Mouse (Mus musculus) ovary, postnatal 10 days (tissue): ENCODE measurements at regions not wholly inside any gene's neighbourhood (a gene's known extent, or its start where the extent isn't known, plus 50 kb on each side); places are given as distances from the start of the nearest gene placed in this dataset.
A peak's percentile ranks its signal among the peaks of the same experiment; 100 is the strongest.

Source experiments
- DNase-seq: peaks from one replicate; pipeline ENCODE4 v3.0.0; 2022; ENCODE audit warnings: low spot score

DNA sequence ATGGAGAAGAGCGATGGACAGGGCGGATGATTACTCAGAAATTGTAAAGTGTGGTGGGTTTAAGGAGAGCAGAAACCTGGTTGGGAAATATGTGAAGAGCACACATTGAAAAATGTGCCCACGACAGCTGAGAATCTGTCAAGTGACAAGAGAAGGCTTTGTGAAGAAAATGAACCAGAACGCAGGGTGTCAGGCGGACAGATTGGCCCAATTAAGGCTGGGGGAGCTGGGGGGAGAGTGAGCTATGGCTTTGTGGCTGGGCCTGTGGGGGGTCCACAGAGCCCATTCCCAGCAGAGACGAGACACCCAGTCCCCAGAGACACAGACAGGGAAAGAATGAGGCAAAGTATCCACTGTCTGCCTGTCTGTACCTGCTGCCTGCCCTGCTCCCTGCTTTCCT, 153.3 kb downstream of the Shq1 start:
- DNase-seq: no peak

DNA sequence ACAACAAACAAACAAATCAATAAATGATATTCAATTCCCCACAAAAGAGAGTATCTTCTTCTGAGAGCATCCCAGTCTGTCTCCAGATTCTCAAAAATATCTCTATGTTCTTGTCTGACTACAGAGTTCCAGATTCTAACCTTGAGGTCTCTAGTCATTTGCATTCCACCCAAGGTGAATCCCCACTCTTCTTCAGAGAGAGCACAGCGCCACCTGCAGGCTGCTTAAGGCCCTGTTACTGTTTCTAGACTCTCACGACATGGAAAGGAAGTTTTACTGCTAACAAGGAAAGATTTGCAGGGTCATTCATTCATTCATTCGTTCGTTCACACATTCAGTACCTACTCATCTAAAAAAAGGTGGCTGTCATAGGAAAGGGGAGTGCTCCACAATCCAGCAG, 158.3 kb downstream of the Shq1 start:
- DNase-seq: no peak

DNA sequence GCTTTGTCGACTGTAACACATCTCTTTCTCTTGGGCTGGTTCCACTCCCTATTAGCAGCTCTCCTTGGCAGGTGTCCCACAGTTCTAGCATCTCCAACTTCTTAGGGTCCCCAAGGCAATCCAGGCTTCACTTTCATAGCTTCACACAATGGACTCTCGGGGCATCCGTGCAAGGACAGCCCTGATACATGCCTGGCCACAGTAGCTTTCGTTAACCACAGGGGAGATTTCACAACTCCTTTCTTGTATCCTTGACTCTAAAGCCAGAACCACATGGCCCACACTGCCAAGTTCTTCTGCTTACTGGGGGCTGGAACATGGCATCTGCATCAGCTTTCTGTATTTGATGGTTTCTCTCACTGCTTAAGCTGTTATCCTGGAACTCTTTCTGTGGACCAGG, 160.3 kb downstream of the Shq1 start:
- no peak for DNase-seq

DNA sequence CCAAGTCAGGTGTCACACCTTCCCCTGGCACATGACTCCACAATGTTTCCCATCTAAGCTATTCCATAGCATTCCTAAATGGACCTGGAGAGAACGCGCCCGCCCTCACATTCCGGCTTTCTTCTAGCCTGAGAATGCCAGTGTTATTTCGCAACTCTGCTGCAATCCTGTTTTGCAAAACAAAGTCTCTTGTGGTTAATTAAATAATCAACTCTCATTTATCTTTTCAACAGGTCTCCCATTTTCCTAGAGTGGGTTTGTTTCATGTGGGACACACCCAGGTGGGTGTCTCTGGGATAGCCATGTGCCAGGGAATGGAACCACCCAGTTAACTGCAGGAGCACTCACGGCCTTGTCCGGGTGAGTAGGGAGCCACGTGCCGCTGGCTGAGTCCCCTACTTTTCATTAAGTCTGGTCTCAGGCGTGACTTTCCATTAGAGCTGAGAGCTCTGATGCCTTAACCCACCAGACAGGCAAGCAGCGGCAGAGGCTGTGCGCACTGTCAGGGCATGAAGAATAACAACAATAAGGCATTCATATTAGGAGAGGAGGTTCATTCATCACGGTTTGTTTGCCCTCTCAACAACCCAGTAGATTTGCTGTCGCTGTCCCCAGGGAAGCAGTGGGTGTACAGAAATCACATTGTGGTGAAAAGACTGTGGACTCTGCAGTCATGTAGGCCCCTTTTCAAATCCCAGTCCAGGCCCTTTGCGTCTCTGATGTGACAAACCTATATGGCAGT, 165.3 kb downstream of the Shq1 start:
- no peak for DNase-seq

GRCm38 (mm10) chr6:100502961-100503782, 167.8 kb downstream of the Shq1 start:
- DNase-seq: peak; percentile 47

DNA sequence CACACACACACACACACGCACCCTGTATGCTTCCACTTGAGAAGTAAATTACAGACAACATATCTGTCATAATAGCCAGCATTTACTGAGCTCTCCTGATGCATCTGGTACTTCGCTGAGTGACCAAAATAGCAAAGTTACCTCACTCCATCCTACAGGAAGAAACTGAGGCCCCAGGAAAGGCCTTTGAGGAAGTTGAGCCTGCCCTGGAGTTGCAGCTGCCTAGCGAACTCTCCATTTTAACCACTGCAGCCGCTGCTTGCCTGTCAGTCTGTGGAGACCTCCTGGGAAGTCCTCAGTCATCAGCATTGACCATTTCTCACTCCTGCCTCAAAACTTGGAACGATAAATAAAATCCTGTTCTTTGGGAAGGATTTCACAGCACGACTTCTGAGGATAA, 168.8 kb downstream of the Shq1 start:
- no peak for DNase-seq

DNA sequence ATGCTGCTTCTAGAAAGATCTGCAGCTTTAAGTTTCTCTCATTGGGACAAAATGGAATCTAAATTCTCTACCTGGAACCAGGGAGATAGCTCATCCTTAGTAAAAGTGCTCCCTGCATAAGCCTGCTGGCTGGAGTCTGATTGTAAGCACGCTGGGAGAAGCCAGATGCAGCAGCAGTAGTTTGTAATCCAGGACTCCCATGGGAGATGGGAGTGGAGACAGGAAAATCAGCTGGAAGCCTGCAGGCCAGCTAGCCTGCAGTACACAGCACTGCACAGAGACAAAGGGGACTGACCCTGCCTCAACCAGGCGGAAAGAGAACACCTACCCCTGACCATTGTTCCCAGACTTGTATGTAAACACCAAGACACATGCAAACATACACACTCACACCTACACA, 170.2 kb downstream of the Shq1 start:
- DNase-seq: no peak

- DNase-seq: no peak
Observed at GRCm38 (mm10) chr6:100500060-100500459, 170.9 kb downstream of the Shq1 start.

DNA sequence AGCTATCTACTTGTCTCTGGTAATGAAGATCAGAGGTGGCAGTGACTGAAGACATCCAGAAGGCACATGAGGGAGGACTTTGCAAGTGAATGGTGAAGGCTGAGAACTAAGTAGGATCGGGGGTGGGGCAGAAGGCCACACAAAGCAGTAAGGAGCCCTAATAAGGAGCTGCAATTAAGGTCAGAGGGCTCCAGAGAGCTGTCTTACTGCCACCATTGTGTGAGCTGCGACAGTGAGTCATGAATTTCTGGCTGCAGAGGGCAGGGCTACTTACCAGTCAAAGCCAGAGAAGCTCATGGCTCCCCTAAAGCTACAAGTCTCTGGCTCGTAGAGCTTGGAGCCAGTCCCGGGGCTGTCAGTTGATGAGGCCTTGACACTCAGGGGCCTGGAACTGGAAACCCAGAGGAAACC, 172.1 kb downstream of the Shq1 start:
- no peak for DNase-seq

- DNase-seq: no peak
Observed at GRCm38 (mm10) chr6:100498126-100498525, 172.8 kb downstream of the Shq1 start.

DNA sequence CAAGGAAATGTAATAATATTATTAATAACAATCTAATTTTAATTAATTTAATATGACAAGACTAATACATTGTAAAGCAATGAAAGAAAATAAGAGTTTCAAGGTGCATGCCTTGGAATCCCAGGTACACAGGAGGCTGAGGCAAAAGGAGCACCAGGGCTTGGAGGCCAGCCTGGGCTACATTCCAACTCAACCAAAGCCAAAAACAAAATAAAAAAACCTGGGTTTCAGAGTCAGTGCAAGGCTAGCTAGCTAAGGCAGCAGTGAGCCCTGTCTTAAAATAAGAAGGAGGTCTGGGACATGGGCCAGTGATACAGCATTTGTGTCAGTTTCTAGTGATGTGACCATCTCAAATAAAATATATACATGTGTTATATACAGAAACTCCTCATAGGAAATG, 174.8 kb downstream of the Shq1 start:
- DNase-seq: no peak

DNA sequence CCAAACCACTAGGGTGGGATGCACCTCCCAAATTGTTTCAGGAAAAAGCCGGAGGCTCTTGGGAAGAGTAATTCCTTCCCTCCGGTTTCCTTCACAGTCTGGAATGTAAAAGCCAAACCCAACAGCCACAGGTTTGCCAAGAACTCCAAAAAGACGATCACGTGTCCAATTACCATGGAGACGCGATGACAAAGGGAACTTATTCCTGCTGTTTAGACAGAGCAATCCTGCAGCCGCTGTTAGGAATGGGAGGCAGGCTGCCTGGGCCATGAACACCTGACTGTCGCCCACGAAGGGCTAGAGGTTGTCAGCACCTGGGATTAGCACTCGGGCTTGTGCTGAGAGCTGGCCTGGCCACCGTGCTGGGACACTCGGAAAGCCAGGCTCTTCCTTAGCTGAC, 175.8 kb downstream of the Shq1 start:
- DNase-seq: no peak

GRCm38 (mm10) chr6:100493558-100493957, 177.4 kb downstream of the Shq1 start:
- DNase-seq: no peak

DNA sequence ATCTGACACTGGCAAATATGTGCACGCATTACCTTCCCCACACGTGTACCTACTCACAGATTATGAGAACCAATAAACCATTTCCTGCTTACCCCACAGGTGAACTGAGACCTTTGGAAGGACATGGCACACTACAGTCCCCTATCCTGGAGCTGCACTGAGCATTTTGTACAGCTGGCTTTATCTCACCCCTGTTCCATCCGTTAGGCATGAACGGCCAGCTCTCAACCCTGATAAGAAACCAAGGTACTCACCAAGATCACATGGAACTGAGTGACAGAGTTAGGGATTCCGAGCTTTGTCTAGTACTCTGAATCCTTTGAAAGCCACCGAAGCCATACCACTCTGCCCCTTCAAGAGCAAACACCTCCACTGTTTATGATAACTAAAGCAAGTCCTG, 179.1 kb downstream of the Shq1 start:
- no peak for DNase-seq

DNA sequence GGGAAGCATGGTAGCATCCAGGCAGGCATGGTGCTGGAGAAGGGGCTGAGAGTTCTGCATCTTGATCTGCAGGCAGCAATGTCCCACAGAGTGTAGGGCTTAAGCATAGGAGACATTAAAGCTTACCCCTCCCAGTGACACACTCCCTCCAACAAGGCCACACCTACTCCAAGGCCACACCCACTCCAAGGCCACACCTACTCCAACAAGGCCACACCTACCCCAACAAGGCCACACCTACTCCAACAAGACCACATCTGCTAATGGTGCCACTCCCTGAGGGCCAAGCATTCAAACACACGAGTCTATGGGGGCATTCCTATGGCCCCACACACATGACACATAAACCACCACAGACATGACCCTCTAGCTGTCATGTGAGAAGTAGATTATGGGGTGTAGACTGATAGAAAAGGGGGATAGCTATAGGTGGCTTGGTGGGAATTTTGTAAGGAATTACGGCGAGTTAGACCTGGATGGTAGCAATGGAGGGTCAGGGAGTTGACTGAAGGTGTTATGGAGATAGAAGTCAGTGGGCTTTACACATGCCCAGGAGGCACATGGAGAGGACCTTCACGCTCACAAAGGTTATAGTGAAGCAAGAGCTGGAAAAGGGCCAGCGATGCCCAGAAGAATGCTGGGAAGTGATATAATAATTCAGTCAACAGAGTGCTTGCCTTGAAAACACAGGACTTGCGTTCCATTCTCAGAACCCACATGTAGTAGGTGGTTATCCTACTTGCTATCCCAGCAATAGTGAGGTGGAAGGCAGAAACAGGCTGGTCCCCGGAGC, 179.8 kb downstream of the Shq1 start:
- DNase-seq: no peak

GRCm38 (mm10) chr6:100483836-100484235, 187.1 kb downstream of the Shq1 start:
- DNase-seq: no peak

DNA sequence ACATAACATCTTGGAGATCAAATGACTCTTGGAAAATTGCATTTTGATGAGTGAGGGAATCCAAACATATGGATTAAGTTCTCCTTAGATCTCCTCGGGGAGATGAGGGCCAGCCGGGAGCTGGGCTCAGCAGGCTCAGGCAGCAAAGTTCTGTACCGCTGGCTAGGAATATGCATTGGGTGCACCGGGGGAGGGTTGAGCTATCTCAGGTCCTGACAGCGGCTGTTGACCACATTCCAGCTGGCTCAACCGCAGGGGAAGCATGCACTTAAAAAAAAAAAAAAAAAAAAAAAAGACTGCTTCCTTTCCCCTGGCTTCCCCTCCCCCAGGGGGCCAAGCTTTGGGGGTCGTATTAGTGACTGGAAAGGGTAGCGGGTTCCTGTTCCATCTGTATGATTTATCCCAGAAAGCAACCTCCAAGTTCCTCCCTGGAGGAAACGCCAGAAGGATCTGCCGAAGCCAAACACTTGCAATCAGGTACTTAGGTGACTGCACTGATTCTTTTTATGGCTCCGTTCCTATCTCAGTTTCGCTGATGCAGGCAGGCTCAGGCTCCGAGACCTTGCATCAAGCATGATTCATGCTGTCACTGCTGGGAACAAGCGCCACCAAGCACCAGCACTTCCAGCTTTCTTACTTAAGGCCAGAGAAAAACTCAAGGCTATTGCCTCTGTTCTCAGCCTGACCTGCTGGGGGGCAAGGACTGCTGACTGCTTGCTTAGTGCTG, 187.7 kb downstream of the Shq1 start:
- DNase-seq: no peak

- no peak for DNase-seq
Observed at GRCm38 (mm10) chr6:100482572-100482971, 188.4 kb downstream of the Shq1 start.

- DNase-seq: no peak
Observed at GRCm38 (mm10) chr6:100480525-100480924, 190.4 kb downstream of the Shq1 start.

DNA sequence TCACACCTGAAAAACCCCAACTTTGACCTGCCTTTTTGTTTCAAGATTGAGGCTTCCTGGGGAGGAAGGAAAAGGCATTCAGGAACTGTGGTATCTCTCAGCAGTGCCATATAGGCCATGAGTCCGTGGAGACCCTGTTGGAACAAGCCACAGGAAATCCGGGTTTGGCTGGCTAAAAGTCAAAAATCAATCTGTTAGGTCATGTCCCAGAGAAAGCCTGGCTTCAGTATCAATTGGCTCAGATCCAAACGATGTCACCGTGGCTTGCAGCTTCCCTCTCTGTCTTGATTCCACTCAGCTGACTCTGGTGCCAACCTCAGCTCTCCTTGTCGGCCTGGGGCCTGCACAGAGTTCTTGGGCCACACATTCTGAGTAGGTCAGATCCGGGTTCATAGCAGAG, 191.1 kb downstream of the Shq1 start:
- no peak for DNase-seq

DNA sequence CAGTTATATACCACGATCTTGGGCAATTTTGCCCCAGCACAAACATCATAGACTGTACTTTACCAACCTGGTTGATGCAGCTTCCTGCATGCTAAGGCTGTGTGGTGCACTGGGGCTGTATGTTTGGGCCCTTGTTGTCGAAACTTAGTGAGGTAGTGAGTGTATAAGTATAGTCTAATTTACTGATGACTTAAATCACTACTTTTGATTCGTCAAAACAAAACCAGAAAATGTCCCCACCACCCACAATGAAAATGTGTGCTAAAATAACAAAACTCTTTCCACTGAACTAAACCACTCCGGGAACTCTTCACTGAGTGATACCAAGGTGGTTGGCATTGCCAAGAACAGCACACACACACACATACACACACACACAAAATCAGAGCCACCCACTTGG, 191.5 kb downstream of the Shq1 start:
- no peak for DNase-seq
